Mouse (Mus musculus) small intestine, adult 10 weeks (tissue): ENCODE measurements around the gene Txndc9. TPM values are rescaled to one million over a fixed set of nuclear protein-coding genes. Genes with fewer than 3 reads are reported as not detected.

Source experiments
- polyA plus RNA-seq: library from polyadenylated mRNA; stranded (reverse); fragments of 350-450 nt; fragmentation: Illumina TruSeq; extraction: RNeasy Lipid Tissue Mini Kit (QIAGEN cat#74804); gene quantifications from one replicate; pipeline ENCODE4 v1.2.3, GENCODE M21; 2014; ENCODE audit warnings: low replicate concordance

The Txndc9 gene
- polyA plus RNA-seq, result 164 TPM

DNA sequence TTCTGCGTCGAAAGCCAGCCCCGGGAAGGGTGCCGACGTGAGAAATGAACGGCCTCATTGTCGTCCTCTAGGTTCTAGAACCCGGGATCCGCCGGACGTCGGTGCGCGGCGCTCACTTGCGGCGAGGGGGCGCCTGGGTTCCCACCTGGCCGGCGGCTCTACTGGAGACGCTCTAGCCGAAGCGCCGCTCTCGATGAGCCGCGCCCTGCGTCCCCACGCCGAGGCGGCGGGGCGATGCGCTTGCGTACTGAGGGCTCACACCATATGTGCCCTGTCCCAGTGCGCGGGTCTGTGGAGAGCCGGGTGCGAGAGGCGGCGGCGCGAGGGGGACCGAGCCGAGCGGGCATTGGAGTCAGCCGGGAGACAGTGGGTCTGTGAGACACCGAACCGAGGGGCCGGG is at the start of gene Txndc9, which contains the start of gene Eif5b:
Gene Txndc9, minus strand, starts transcription at position 27 of the 400 bp plus-strand sequence.
Gene Eif5b, plus strand, starts transcription at position 144 of the 400 bp plus-strand sequence.

DNA sequence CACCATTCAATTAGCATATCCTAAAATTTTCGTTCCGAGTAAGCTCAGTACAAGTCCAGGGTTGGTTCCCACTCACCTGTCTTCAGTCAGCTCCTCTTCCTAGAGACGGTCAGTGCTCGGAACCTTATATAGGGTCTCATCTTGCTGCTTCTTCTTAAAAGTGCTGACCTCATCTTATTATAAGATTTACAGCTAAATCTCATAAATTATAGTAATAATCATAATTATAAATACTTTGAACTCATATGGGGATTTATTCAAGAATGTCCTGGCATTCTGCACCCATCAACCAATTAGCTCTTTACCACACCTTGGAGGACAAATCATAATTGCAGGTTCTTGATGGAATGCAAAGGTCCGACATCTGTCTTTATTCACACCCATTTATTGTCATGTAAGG is 40.0 kb downstream of the Txndc9 start, which contains the start of gene Lyg1:
Gene Lyg1, minus strand, starts transcription at position 101 of the 400 bp plus-strand sequence.

Other genes with a start within 250 kb of the Txndc9 start
- gene Tsga10, start 131.5 kb downstream of the Txndc9 start, polyA plus RNA-seq, result 8.9 TPM
- gene Lipt1, start 126.2 kb downstream of the Txndc9 start, polyA plus RNA-seq, result 2.6 TPM
- 101 TPM for gene Mitd1, start 107.5 kb downstream of the Txndc9 start, polyA plus RNA-seq
- 254 TPM for gene Mrpl30, start 107.4 kb downstream of the Txndc9 start, polyA plus RNA-seq
- not detected for gene Lyg2, start 81.4 kb downstream of the Txndc9 start, polyA plus RNA-seq
- not detected for gene Lyg1, start 40.1 kb downstream of the Txndc9 start, polyA plus RNA-seq
- 58.3 TPM for gene Eif5b, start 117 bp upstream of the Txndc9 start, polyA plus RNA-seq
- 17.4 TPM for gene Rev1, start 131.9 kb upstream of the Txndc9 start, polyA plus RNA-seq